Mouse (Mus musculus) T-helper 2 cell (primary cell): Measurements from ENCODE around the gene Ccdc184.

Experiments
- in situ Hi-C: fragments of 300-600 bp; cut with MboI, MseI; formaldehyde crosslinking; loops from one replicate; pipeline ENCODE4 v1.15.1; 2025; ENCODE audit warnings: high pct_unique_total_duplicates

Ccdc184 gene

DNA sequence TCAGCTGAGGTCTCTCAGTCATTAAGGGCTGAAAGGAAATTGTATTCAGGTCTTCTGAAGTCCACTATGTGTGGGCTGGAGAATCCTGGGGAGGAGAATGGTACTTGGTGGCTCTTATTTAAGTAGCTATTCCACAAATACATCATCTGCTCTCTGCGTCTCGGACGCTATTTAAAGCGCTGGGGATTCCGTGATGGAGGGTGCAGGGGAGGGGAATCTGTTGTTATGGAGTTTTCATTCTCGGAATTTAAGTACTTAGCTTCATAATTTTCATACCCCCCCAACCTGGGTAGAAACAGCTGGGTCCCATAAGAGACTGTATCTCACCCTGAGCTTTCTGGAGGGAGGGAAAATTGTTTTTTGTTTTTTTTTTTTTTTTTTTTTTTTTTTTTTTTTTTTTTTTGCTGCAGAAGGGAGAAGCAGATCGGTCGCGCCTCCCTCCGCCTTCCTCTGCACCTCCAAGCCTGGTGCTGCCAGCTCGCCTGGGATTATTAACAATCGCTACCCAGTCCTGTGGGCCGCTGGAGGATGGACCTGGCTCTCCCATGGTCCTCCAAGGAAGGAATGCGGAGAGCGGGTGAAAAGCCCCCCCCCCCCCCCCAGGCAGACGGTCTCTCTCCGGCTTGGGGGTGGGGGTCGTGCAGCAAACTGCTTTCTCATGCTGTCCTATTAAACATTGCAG is at the start of gene Ccdc184:
Gene Ccdc184 (plus strand): TSS at position 196 of the 682 bp plus-strand sequence.
- in situ Hi-C loops = no loop called here

DNA sequence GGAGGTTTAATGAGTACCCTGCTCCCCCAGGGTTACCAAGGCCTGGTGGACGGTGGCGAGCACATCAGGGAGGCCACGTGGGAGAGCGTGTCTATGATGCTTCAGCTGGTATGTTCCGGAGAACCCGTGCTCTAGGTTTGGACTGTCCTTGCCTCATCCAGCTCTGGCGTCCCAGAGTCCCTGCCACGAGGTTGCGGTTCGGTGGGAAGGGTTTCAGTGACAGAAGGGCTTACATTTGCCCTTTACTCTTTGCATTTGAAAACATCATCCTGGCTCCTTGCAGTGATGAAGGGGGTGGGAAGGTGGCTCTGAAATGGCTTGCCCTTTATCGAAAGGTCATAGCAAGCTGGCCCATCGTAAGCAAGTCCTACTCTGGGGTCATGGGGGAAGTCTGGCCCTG is 47.6 kb upstream of the Ccdc184 start:
- in situ Hi-C loops = no loop called here

DNA sequence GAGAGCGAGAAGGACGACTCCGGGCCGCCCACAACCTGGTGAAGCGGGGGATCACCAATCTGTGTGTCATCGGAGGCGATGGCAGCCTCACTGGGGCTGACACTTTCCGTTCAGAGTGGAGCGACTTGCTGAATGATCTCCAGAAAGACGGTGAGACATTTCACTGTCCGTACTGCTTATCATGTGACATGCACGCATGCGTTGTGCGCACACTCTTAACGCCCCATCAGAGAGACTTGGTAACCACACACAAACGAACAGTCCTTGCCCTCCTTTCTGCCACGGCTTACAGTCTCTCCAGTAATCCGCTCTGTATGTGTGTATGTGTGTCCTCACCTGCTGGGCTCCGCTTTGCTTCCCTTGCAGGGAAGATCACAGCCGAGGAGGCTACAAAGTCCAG is 46.1 kb upstream of the Ccdc184 start:
- in situ Hi-C loops = no loop called here

DNA sequence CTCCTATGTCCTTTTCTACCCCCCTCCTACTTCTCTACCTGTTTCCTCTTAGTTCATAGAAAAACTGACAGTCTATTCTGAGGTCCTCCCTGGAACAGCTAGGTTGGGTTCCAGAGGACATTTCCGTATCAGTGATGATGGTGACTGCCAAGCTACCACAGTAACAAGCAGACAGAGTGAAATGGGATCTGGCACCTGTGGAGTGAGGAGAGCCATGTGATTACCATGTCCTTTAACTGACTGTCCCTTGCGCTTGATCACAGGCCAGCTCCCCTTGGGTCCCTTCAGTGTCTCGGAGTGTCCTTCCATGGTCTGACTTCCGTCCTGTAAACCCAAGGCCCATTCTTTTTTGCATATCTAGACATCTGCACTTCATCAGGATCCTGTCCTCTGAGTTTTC is 36.0 kb upstream of the Ccdc184 start:
- in situ Hi-C loops = no loop called here

- in situ Hi-C loops = no loop called here
Observed at GRCm38 (mm10) chr15:98131451-98131850, 35.5 kb upstream of the Ccdc184 start.

DNA sequence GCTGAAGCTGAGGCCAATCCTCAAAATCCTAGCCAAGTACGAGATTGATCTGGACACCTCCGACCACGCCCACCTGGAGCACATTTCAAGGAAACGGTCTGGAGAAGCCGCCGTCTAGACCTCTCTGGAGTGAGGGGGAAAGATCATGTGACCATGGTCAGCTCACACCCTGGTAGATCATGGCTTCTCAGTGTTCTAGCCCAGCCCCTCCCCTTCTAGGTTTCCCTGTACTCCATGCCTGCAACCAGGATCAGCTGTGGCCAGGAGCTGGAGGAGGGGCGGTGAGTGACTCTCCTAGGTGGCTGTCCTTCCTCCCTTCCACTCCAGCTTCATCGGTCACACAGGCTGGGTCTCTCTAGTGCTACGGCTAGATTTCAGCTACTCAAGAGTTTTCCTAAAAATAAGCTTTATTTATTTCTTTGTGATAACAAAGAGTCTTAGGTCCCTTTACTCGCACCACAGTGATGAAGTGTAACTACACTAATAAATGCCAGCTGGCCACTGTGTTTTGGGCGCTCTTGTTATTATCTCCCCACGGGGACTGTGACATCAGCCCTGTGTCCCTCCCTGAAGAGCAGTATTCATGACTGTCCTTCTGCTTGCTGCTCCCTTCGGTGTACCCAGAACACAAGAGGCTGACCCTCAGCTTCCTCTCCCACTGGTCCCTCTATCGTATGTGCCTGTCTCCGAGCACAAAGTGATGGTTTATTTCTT is 34.9 kb upstream of the Ccdc184 start:
- in situ Hi-C loops = no loop called here

- in situ Hi-C loops = no loop called here
Observed at GRCm38 (mm10) chr15:98133471-98133870, 33.5 kb upstream of the Ccdc184 start.

GRCm38 (mm10) chr15:98134034-98134433 is 32.9 kb upstream of the Ccdc184 start:
- in situ Hi-C loops = no loop called here

GRCm38 (mm10) chr15:98134666-98135065 is 32.3 kb upstream of the Ccdc184 start:
- in situ Hi-C loops = no loop called here

DNA sequence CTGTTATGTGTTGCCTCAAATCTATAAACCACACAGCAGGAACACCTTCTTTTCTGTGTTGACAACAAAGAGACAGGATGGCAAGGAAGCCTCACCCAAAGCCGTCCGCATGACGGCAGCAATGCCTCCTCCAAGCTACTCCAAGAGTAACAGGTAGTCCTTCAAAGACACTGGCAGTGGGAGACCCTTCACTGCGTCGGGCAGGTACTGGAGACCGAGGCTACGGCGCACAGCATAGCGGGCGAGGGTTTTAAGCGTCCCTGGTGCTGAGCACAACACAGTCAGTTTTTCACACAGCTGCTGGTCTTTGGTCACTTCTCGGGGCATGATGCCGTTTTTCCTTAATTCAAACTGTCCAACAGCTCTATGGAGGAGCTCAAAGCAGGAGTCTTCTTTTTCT is 31.3 kb upstream of the Ccdc184 start:
- in situ Hi-C loops = no loop called here

DNA sequence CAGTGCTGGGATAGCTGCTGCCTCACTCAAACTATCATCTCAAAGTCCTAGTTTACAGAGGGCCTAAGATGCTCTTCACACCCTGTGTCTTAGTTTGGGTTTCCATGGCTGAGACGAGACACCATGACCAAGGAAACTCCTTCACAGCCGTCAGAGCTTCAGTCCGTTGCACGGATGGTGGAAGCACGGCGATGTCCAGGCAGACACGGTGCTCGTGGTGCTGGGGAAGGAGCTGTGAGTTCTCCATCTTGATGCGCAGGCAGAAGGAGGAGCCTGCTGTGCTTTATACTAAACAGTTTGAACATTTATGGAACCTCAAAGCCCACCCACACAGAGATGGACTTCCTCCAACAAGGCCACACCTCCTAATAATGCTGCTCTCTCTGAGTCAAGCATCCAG is 30.1 kb upstream of the Ccdc184 start:
- in situ Hi-C loops = no loop called here

DNA sequence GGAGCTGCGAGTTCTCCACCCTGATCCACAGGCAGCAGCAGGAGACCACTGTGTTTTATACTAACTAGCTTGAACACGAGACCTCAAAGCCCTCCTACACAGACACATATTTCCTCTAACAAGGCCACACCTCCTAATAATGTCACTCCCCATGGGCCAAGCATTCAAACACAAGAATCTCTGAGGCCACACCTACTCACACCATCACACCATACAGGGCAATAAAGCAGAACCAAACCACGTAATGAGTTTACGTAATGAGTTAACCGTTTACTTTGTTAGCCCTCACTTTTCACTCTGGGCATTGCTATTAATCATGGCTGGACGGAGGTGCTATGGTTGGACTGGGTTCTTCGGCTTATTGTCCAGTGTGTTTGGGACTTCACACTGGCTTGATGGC is 27.2 kb upstream of the Ccdc184 start:
- in situ Hi-C loops = no loop called here

- in situ Hi-C loops = no loop called here
Observed at GRCm38 (mm10) chr15:98140809-98141208, 26.1 kb upstream of the Ccdc184 start.

DNA sequence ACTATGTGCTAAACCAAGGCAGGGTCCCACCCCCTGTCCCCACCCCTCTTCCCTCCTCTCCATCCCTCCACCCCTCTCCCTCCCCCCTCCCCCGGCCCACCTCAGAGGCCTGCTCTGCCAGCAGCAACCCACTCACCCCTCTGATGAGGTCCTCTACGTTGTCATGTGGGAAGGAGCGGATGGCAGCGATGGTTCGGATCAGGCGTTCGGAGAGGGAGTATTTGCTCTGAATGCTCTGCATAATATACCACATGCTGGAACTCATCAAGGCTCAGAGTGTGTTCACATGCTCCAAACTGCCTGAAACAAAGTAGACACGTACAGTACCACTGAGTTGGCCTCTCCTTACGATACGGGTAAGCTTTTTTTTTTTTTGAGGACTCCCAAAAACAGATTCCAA is 24.4 kb upstream of the Ccdc184 start:
- in situ Hi-C loops = no loop called here

GRCm38 (mm10) chr15:98144861-98145507 is 22.0 kb upstream of the Ccdc184 start:
- in situ Hi-C loops = no loop called here

- in situ Hi-C loops = no loop called here
Observed at GRCm38 (mm10) chr15:98145559-98146181, 21.3 kb upstream of the Ccdc184 start.

DNA sequence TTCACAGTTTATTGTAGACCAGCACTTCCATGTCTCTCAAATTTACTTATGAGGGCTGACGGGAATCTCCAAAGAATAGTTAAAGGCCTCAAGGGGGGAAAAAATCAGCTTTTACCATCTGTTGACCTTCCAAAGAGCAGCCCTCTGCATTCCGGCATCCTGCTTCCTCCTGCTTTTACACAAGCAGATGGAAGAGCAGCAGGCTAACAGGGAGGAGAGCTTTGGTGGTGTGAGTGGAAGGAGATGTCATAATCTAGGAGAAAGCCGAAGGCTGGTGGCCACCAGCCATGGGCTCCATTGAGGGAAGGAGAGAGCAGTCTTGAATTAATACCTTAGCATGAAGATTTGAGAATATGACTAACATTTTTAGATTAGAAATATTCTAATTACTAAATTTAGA is 18.6 kb upstream of the Ccdc184 start:
- in situ Hi-C loops = no loop called here

GRCm38 (mm10) chr15:98149166-98149602 is 17.8 kb upstream of the Ccdc184 start:
- in situ Hi-C loops = no loop called here

DNA sequence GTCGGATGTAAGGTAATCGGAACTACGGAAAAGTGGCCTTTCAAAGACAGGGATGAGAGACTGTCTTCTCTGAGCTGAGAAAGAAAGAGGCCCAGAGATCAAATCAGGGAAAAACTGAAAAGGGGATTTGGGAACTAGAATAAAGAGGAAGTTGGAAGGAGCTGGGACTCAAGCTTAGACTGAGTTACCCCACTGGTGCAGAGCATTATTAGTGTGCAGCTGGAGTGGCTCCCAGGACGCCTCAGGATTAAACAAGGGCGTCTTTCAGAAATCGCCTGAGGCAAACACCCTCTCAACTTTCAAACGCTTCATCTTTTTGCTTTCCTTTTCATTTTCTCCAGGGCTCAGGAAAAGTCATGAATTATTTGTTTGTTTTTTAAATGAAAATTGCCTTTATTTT is 14.0 kb upstream of the Ccdc184 start:
- in situ Hi-C loops = loop anchor here (5.0 kb wide), 1 partner anchor 61 kb away; the partner anchor contains the start of genes Pfkm and Senp1

DNA sequence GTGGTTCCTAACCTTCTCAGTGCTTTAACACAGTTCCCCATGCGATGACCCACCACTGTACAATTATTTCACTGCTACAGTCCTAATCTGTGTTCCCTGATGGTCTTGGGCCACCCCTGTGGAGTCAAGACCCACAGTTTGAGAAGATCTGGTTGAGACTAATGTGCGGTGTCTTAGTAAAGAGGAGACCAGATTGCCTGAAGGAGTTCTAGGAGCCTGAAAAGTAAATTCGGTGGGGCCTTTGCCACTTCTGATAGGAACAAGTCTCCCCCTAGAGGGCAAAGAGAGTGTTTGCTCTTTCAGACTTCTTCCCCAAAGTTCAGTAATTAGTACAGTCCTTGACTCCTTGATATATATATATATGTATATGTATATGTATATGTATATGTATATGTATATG is 13.3 kb upstream of the Ccdc184 start:
- in situ Hi-C loops = loop anchor here (5.0 kb wide), 1 partner anchor 61 kb away; the partner anchor contains the start of genes Pfkm and Senp1

GRCm38 (mm10) chr15:98154146-98154545 is 12.8 kb upstream of the Ccdc184 start:
- in situ Hi-C loops = loop anchor here (5.0 kb wide), 1 partner anchor 62 kb away; the partner anchor contains the start of genes Pfkm and Senp1

GRCm38 (mm10) chr15:98154631-98155030 is 12.3 kb upstream of the Ccdc184 start:
- in situ Hi-C loops = loop anchor here (5.0 kb wide), 1 partner anchor 62 kb away; the partner anchor contains the start of genes Pfkm and Senp1
